ENCODE assay signal across 8 mouse cellular contexts in genomic region chr17:28799291-28800160, GRCm38 (mm10). TPM values are rescaled to one million over a fixed set of nuclear protein-coding genes. Genes with fewer than 3 reads are reported as not detected.
DNase-seq lines count a peak whose midpoint lies in the region; ATAC-seq and TF ChIP-seq lines count a peak whose summit lies in the region.

No protein-coding gene starts in this region.

- ATAC-seq in forebrain, embryonic 11.5 days (replicated peaks; ENCODE audit: low FRiP score) = no peak
- no peak for ATAC-seq in limb, embryonic 14.5 days (ENCODE audit: low FRiP score, low read depth)
- ATAC-seq in neural tube, embryonic 12.5 days (ENCODE audit: low FRiP score, low read depth) = no peak

- peak overlapping the region; percentile 99 for H3K4me2 ChIP-seq in forebrain, embryonic 11.5 days (ENCODE audit: low read depth, low read length, severe bottlenecking)
- peak overlapping the region; percentile 97 for H3K4me2 ChIP-seq in limb, embryonic 14.5 days (replicated peaks; ENCODE audit: low read depth, low read length, severe bottlenecking)
- peak overlapping the region; percentile 99 for H3K4me2 ChIP-seq in neural tube, embryonic 12.5 days (replicated peaks)

- H3K27me3 ChIP-seq in forebrain, embryonic 11.5 days (ENCODE audit: control insufficient read depth, insufficient read depth, low read length) = no peaks in the 10 kb centered on the region
- no peaks in the 10 kb centered on the region for H3K27me3 ChIP-seq in limb, embryonic 14.5 days (ENCODE audit: control insufficient read depth, insufficient read depth, low read length)
- H3K27me3 ChIP-seq in neural tube, embryonic 12.5 days (replicated peaks) = no peaks in the 10 kb centered on the region

- 24% methylated on average over 14 of the region's 14 CpGs for WGBS in forebrain, embryonic 11.5 days
- 8% methylated on average over 14 of the region's 14 CpGs for WGBS in limb, embryonic 14.5 days
- WGBS in neural tube, embryonic 12.5 days = 10% methylated on average over 14 of the region's 14 CpGs

- H3K36me3 ChIP-seq in forebrain, embryonic 11.5 days (ENCODE audit: control insufficient read depth, insufficient read depth, low read length) = no peaks in the 10 kb centered on the region
- H3K36me3 ChIP-seq in limb, embryonic 14.5 days (ENCODE audit: control insufficient read depth, insufficient read depth, low read length) = no peaks in the 10 kb centered on the region
- no peaks in the 10 kb centered on the region for H3K36me3 ChIP-seq in neural tube, embryonic 12.5 days

- TF ChIP-seq POLR2A in limb, embryonic 14.5 days (IDR thresholded peaks at IDR 0.05; ENCODE audit: borderline replicate concordance, extremely low read depth, insufficient read depth, insufficient read length) = no peak

- DNase-seq in adrenal gland, postnatal 10 days = peak; percentile 40
- no peak for DNase-seq in adrenal gland, postnatal 25 days
- DNase-seq in CD4-positive helper T cell, adult 2 months (ENCODE audit: low read depth, low spot score) = peak; percentile 40
- DNase-seq in forebrain, embryonic 11.5 days (ENCODE audit: low spot score) = no peak
- DNase-seq in limb, embryonic 14.5 days (ENCODE audit: low spot score) = no peak
- DNase-seq in adipocyte (ENCODE audit: low spot score) = no peak
- DNase-seq in layer of hippocampus, postnatal 14 days (ENCODE audit: low spot score in 2 of 2) = no peak

- peak overlapping the region; percentile 100 for H3K9ac ChIP-seq in forebrain, embryonic 11.5 days (ENCODE audit: low read length)
- no peak overlapping the region for H3K9ac ChIP-seq in limb, embryonic 14.5 days (ENCODE audit: low read depth, low read length, severe bottlenecking)
- H3K9ac ChIP-seq in neural tube, embryonic 12.5 days = 0 out of 2 replicates have a peak overlapping the region, but pooled peaks have one; percentile 100

- H3K9me3 ChIP-seq in forebrain, embryonic 11.5 days (ENCODE audit: control insufficient read depth, low read length) = no peaks in the 10 kb centered on the region
- no peaks in the 10 kb centered on the region for H3K9me3 ChIP-seq in limb, embryonic 14.5 days (ENCODE audit: control insufficient read depth, low read length)
- peaks cover 7% of the 10 kb centered on the region; the same call in 1 of the 2 replicates for H3K9me3 ChIP-seq in neural tube, embryonic 12.5 days

- peak overlapping the region; percentile 97 for H3K4me3 ChIP-seq in forebrain, embryonic 11.5 days (ENCODE audit: low read depth, low read length)
- peak overlapping the region; percentile 76 for H3K4me3 ChIP-seq in limb, embryonic 14.5 days (replicated peaks; ENCODE audit: low read length)
- H3K4me3 ChIP-seq in neural tube, embryonic 12.5 days = no peak overlapping the region

- H3K4me1 ChIP-seq in forebrain, embryonic 11.5 days (replicated peaks; ENCODE audit: control insufficient read depth, insufficient read depth, low read length) = peaks cover 12% of the 10 kb centered on the region
- peaks cover 10% of the 10 kb centered on the region; the same call in 1 of the 2 replicates for H3K4me1 ChIP-seq in limb, embryonic 14.5 days (ENCODE audit: control insufficient read depth, insufficient read depth, low read length)
- peaks cover 27% of the 10 kb centered on the region for H3K4me1 ChIP-seq in neural tube, embryonic 12.5 days

- H3K27ac ChIP-seq in forebrain, embryonic 11.5 days (ENCODE audit: low read depth, low read length) = peak overlapping the region; percentile 34; the same call in 1 of the 2 replicates
- H3K27ac ChIP-seq in limb, embryonic 14.5 days (replicated peaks; ENCODE audit: low read depth, low read length) = no peak overlapping the region
- H3K27ac ChIP-seq in neural tube, embryonic 12.5 days = no peak overlapping the region

RNA-seq across cellular contexts. Expression of gene Brpf3, which starts 1.4 kb away (rescaled TPM):
- total RNA-seq in adrenal gland, postnatal 10 days (2021) = 10 to 100 TPM; 56.2 to 62.8 TPM
- total RNA-seq in adrenal gland, postnatal 25 days (2021) = 91.3 and 122 TPM in 2 replicates
- polyA plus RNA-seq in forebrain, embryonic 11.5 days (2014; fragmentation: Nextera tagmentation; extraction: Ambion mirVana) = 13.1 and 17.3 TPM in 2 replicates
- polyA plus RNA-seq in limb, embryonic 14.5 days (2012; rRNA removed) = 70.0 and 77.8 TPM in 2 replicates
- 11.0 and 12.9 TPM in 2 replicates for polyA plus RNA-seq in limb, embryonic 14.5 days (2014; fragmentation: Nextera tagmentation; extraction: Ambion mirVana)
- 10.9 and 12.1 TPM in 2 replicates for polyA plus RNA-seq in neural tube, embryonic 12.5 days (2016; fragmentation: Nextera tagmentation; extraction: Ambion mirVana)
- 10 to 100 TPM; 31.8 to 35.7 TPM for total RNA-seq in layer of hippocampus, postnatal 14 days (2021)

RNA-seq across cellular contexts. Expression of gene Mapk13, which starts 30.4 kb away (rescaled TPM):
- 10 to 100 TPM; 34.6 to 35.5 TPM for total RNA-seq in adrenal gland, postnatal 10 days (2021)
- 189 and 241 TPM in 2 replicates for total RNA-seq in adrenal gland, postnatal 25 days (2021)
- 2.3 and 2.7 TPM in 2 replicates for polyA plus RNA-seq in forebrain, embryonic 11.5 days (2014; fragmentation: Nextera tagmentation; extraction: Ambion mirVana)
- polyA plus RNA-seq in limb, embryonic 14.5 days (2012; rRNA removed) = 38.3 and 39.4 TPM in 2 replicates
- polyA plus RNA-seq in limb, embryonic 14.5 days (2014; fragmentation: Nextera tagmentation; extraction: Ambion mirVana) = 47.4 and 55.6 TPM in 2 replicates
- 1.5 and 1.9 TPM in 2 replicates for polyA plus RNA-seq in neural tube, embryonic 12.5 days (2016; fragmentation: Nextera tagmentation; extraction: Ambion mirVana)
- 1 to 10 TPM; 1.0 to 1.5 TPM for total RNA-seq in layer of hippocampus, postnatal 14 days (2021)

RNA-seq across cellular contexts. Expression of gene Pnpla1, which starts 58.7 kb away (rescaled TPM):
- total RNA-seq in adrenal gland, postnatal 10 days (2021) = not detected
- total RNA-seq in adrenal gland, postnatal 25 days (2021) = 0.09 TPM in 1 of 2 replicates, not detected in the other
- polyA plus RNA-seq in forebrain, embryonic 11.5 days (2014; fragmentation: Nextera tagmentation; extraction: Ambion mirVana) = not detected in 2 replicates
- 2.3 and 2.7 TPM in 2 replicates for polyA plus RNA-seq in limb, embryonic 14.5 days (2012; rRNA removed)
- polyA plus RNA-seq in limb, embryonic 14.5 days (2014; fragmentation: Nextera tagmentation; extraction: Ambion mirVana) = 4.5 and 5.0 TPM in 2 replicates
- polyA plus RNA-seq in neural tube, embryonic 12.5 days (2016; fragmentation: Nextera tagmentation; extraction: Ambion mirVana) = not detected in 2 replicates
- under 1 TPM; 0.18 to 0.26 TPM for total RNA-seq in layer of hippocampus, postnatal 14 days (2021)

Comparison
In these comparisons a context has a peak if more than half of its experiments do, and no peak if none do; other contexts are left out.
1. DNase-seq: peak in adrenal gland, postnatal 10 days (single experiment) and CD4-positive helper T cell, adult 2 months (single experiment); none in adrenal gland, postnatal 25 days (single experiment), forebrain, embryonic 11.5 days (single experiment), limb, embryonic 14.5 days (single experiment), adipocyte (single experiment) and layer of hippocampus, postnatal 14 days (0 of 2).
2. RNA of gene Mapk13, which starts 30.4 kb away (total RNA-seq): 189 to 241 TPM in adrenal gland, postnatal 25 days and 34.6 to 35.5 TPM in adrenal gland, postnatal 10 days; 1.0 to 1.5 TPM in layer of hippocampus, postnatal 14 days; every median in the first group is over 10 times any median in the second.
3. Peak in every context shown above with its lines, with median percentiles within 50 percentile points of each other: H3K4me2 ChIP-seq.